Mouse (Mus musculus): ENCODE measurements around the gene Trappc12. TPM values are rescaled to one million over a fixed set of nuclear protein-coding genes. Genes with fewer than 3 reads are reported as not detected.
"Not testable (repeated sequence)": the region's sequence is repeated elsewhere in the genome, so short reads cannot be mapped to it uniquely, and the experiment has no call there.

Trappc12 gene
- polyA plus RNA-seq, 1 experiment from 2014 or later = 11.2 TPM

DNA sequence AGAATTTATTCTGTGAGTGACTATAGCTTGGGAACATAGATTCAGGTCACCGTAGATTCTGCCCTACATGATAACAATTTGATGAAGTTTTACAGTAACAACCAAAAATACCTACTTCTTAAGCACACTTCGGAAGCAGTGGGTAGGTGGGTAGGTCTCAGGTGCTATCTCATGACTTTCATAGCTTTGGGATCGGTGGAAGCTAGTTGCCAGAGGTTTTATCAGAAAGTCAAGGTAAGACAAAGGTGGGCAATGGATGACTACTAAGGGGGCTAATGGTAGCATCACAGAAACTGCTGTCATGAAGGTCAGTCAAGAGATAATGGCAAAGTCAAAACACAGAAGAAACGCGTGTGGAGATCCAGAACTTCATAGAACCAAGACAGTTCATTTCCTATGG lies 604 bp upstream of the Trappc12 start:
- Histone ChIP-seq H3K27ac (ENCODE audit: low read depth) (no peak overlapping the region), H3K9me3 (ENCODE audit: low read length) (no peaks in the 10 kb centered on the region), H3K27me3 (ENCODE audit: insufficient read depth, low read length) (no peaks in the 10 kb centered on the region), H3K4me2 (ENCODE audit: low read depth, low read length) (peak overlapping the region; percentile 81), H3K4me1 (ENCODE audit: insufficient read depth) (peaks cover 31% of the 10 kb centered on the region), H3K4me3 (ENCODE audit: low read depth, low read length) (peak overlapping the region; percentile 86), H3K9ac (replicated peaks) (no peak overlapping the region), H3K36me3 (replicated peaks; ENCODE audit: insufficient read depth, low read length) (peaks cover 10% of the 10 kb centered on the region)
- no peak for ATAC-seq
- 92% methylated on average over 5 of the region's 5 CpGs for WGBS (ENCODE audit: insufficient replicate concordance)
- no peak for TF ChIP-seq EP300 (IDR thresholded peaks at IDR 0.05; ENCODE audit: low read depth)
- no peak for TF ChIP-seq CTCF (IDR thresholded peaks at IDR 0.05; ENCODE audit: low read depth)
- no peak for DNase-seq

- 41% methylated on average over 3 of the region's 3 CpGs for WGBS (ENCODE audit: insufficient replicate concordance)
- Histone ChIP-seq H3K4me1 (ENCODE audit: insufficient read depth) (peaks cover 5% of the 10 kb centered on the region; the same call in 1 of the 2 replicates), H3K27ac (ENCODE audit: low read depth) (no peak overlapping the region), H3K4me3 (ENCODE audit: low read depth, low read length) (no peak overlapping the region), H3K4me2 (ENCODE audit: low read depth, low read length) (peak overlapping the region; percentile 22; the same call in 1 of the 2 replicates), H3K9me3 (ENCODE audit: low read length) (no peaks in the 10 kb centered on the region), H3K9ac (replicated peaks) (no peak overlapping the region), H3K27me3 (ENCODE audit: insufficient read depth, low read length) (no peaks in the 10 kb centered on the region), H3K36me3 (replicated peaks; ENCODE audit: insufficient read depth, low read length) (peaks cover 29% of the 10 kb centered on the region)
- DNase-seq = no peak
- ATAC-seq = peak; percentile 57; the same call in 1 of the 2 replicates
- TF ChIP-seq CTCF (IDR thresholded peaks at IDR 0.05; ENCODE audit: low read depth) (no peak), EP300 (IDR thresholded peaks at IDR 0.05; ENCODE audit: low read depth) (peak; percentile 83)
These were observed 6.9 kb downstream of the Trappc12 start for GRCm38 (mm10) chr12:28743328-28743727.

DNA sequence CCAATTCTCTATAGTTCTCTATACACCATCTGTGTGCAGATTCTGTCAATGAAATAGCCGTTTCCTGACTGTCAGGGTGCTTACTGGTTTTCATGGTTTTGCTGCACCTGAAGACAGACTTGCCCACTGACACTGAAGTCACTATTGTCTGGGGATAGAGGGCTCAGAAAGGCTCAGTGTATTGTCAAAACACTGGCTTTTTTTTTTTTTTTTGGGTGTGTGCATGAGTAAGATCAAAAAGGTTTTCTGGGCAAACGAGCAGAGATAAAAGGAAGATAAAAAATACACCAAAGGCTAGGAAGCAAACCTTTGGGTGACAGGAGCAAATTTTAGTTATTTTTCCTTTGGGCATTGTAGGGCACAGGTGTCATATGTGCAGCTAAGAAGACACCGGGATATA lies 15.0 kb downstream of the Trappc12 start:
- H3K27ac ChIP-seq (ENCODE audit: low read depth) = no peak overlapping the region
- peaks cover 3% of the 10 kb centered on the region; the same call in 1 of the 2 replicates for H3K9me3 ChIP-seq (ENCODE audit: low read length)
- no peak for ATAC-seq
- H3K4me2 ChIP-seq (ENCODE audit: low read depth, low read length) = no peak overlapping the region
- no peak for TF ChIP-seq EP300 (IDR thresholded peaks at IDR 0.05; ENCODE audit: low read depth)
- TF ChIP-seq CTCF (IDR thresholded peaks at IDR 0.05; ENCODE audit: low read depth) = no peak
- no peaks in the 10 kb centered on the region for H3K27me3 ChIP-seq (ENCODE audit: insufficient read depth, low read length)
- 81% methylated on average over 3 of the region's 3 CpGs for whole genome bisulfite sequencing (ENCODE audit: insufficient replicate concordance)
- H3K4me3 ChIP-seq (ENCODE audit: low read depth, low read length) = no peak overlapping the region
- DNase-seq = no peak
- no peak overlapping the region for H3K9ac ChIP-seq (replicated peaks)
- H3K4me1 ChIP-seq (ENCODE audit: insufficient read depth) = no peaks in the 10 kb centered on the region
- H3K36me3 ChIP-seq (replicated peaks; ENCODE audit: insufficient read depth, low read length) = peaks cover 51% of the 10 kb centered on the region

- WGBS (ENCODE audit: insufficient replicate concordance) = 97% methylated on average over 1 of the region's 1 CpGs
- no peak for ATAC-seq
- TF ChIP-seq CTCF (IDR thresholded peaks at IDR 0.05; ENCODE audit: low read depth) (no peak), EP300 (IDR thresholded peaks at IDR 0.05; ENCODE audit: low read depth) (no peak)
- no peak overlapping the region for H3K4me2 ChIP-seq (ENCODE audit: low read depth, low read length)
- no peak overlapping the region for H3K27ac ChIP-seq (ENCODE audit: low read depth)
- no peak overlapping the region for H3K9ac ChIP-seq (replicated peaks)
- no peak for DNase-seq
- H3K9me3 ChIP-seq (ENCODE audit: low read length) = peaks cover 3% of the 10 kb centered on the region; the same call in 1 of the 2 replicates
- peaks cover 57% of the 10 kb centered on the region for H3K36me3 ChIP-seq (replicated peaks; ENCODE audit: insufficient read depth, low read length)
- H3K4me1 ChIP-seq (ENCODE audit: insufficient read depth) = no peaks in the 10 kb centered on the region
- H3K27me3 ChIP-seq (ENCODE audit: insufficient read depth, low read length) = no peaks in the 10 kb centered on the region
- no peak overlapping the region for H3K4me3 ChIP-seq (ENCODE audit: low read depth, low read length)
These were observed 16.0 kb downstream of the Trappc12 start for GRCm38 (mm10) chr12:28734271-28734670.

DNA sequence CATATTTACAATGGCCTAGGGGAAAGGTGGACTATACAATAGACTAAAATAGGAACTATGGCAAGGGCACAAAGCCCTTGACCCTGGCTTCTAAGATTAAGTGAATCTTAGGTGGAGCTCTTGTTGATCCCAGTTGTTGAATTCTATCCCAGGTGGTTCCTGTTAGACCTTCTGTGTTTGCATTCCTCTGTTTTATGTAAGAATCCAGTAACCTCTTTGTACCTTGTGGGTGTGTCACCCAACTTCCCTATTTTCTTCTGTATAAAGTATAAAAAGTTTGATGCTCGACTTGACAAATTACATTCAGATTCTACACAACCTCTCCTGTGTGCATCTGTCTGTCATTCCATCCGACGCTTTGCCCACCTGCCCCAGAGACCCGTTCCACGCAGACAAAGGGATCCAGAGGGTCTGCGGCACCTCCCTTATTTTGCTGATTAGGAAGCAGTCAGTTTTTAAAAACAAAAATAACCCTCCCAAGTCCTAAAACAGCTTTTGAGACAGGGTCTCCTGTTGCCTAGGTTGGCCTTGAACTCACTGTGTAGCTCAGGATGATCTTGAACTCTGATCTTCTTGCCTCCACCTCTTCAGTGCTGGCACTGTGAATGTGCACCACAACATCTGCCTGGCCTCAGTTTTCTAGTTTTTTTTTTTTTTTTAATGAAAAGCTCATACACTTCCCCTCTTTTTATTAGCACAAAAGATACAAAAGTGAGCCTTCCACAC lies 16.6 kb downstream of the Trappc12 start:
- not testable (repeated sequence) for H3K4me3 ChIP-seq (ENCODE audit: low read depth, low read length); H3K27me3 ChIP-seq (ENCODE audit: insufficient read depth, low read length); H3K27ac ChIP-seq (ENCODE audit: low read depth); H3K9ac ChIP-seq (replicated peaks); H3K4me1 ChIP-seq (ENCODE audit: insufficient read depth); H3K9me3 ChIP-seq (ENCODE audit: low read length); DNase-seq; H3K4me2 ChIP-seq (ENCODE audit: low read depth, low read length); ATAC-seq
- 85% methylated on average over 6 of the region's 6 CpGs for WGBS (ENCODE audit: insufficient replicate concordance)
- H3K36me3 ChIP-seq (replicated peaks; ENCODE audit: insufficient read depth, low read length) = peaks cover 57% of the 10 kb centered on the region

- Histone ChIP-seq H3K4me3 (ENCODE audit: low read depth, low read length) (no peak overlapping the region), H3K9me3 (ENCODE audit: low read length) (peaks cover 3% of the 10 kb centered on the region; the same call in 1 of the 2 replicates), H3K4me2 (ENCODE audit: low read depth, low read length) (no peak overlapping the region), H3K36me3 (replicated peaks; ENCODE audit: insufficient read depth, low read length) (peaks cover 57% of the 10 kb centered on the region), H3K4me1 (ENCODE audit: insufficient read depth) (no peaks in the 10 kb centered on the region), H3K27me3 (ENCODE audit: insufficient read depth, low read length) (no peaks in the 10 kb centered on the region), H3K9ac (replicated peaks) (no peak overlapping the region), H3K27ac (ENCODE audit: low read depth) (no peak overlapping the region)
- no peak for ATAC-seq
- no peak for TF ChIP-seq CTCF (IDR thresholded peaks at IDR 0.05; ENCODE audit: low read depth)
- TF ChIP-seq EP300 (IDR thresholded peaks at IDR 0.05; ENCODE audit: low read depth) = no peak
- no peak for DNase-seq
- WGBS (ENCODE audit: insufficient replicate concordance) = 80% methylated on average over 8 of the region's 8 CpGs
These were observed 17.6 kb downstream of the Trappc12 start for GRCm38 (mm10) chr12:28732631-28733030.

Measured in liver, postnatal 0 days (tissue).